17 mouse cellular contexts compared by ENCODE assay signal in the genomic region with DNA sequence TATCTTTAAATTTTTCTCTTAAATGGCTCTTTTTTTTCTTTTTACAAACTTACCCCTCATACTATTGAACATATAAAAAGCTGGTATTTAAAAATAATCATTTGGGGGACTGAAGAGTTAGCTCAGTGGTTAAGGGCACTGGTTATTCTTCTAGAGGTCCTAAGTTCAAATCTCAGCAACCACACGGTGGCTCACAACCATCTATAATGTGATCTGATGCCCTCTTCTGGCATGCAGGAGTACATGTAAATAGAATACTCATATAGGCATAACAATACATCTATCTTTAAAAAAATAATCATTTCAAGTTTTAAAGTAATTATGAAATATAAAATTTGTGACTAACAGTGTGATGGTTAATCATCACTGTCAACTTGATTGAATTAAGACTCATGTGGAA. TPM values are rescaled to one million over a fixed set of nuclear protein-coding genes. Genes with fewer than 3 reads are reported as not detected.
DNase-seq lines count a peak whose midpoint lies in the region; ATAC-seq and TF ChIP-seq lines count a peak whose summit lies in the region.
"Had no signal": no experiment of that assay in that cellular context is flagged by ENCODE, and none has a peak within 500 bp of the region (broad histone marks: within the 10 kb centered on the region; RNA-seq: fewer than 3 reads in every experiment).

No protein-coding gene starts in this region.

- no peaks in the 10 kb centered on the region for H3K4me1 ChIP-seq in CH12.LX (ENCODE audit: control insufficient read depth in 1 of 2, insufficient read depth in 2 of 2)

- dilution Hi-C loops in CH12.LX (cut with MboI; ENCODE audit: extremely low pct_ligation_motif_present, extremely low pct_unique_long_range_greater_than_20kb, low sequenced_read_pairs) = no loop called here

- H3K36me3 ChIP-seq in CH12.LX (replicated peaks in 1 of 2; ENCODE audit: control insufficient read depth in 1 of 2, insufficient read depth in 1 of 2, low read length in 1 of 2) = no peaks in the 10 kb centered on the region
- H3K36me3 ChIP-seq: G1E had no signal

- no peak for ATAC-seq in granulocyte monocyte progenitor cell, adult 5-6 weeks (replicated peaks; ENCODE audit: poor library complexity, severe bottlenecking)
- ATAC-seq: Patski had no signal

- H3K79me2 ChIP-seq in CH12.LX (replicated peaks; ENCODE audit: control insufficient read depth, extremely low read depth, insufficient read depth, poor library complexity, severe bottlenecking) = no peaks in the 10 kb centered on the region

- in situ Hi-C loops in CH12.LX (cut with MboI; ENCODE audit: low pct_ligation_motif_present, low pct_unique_long_range_greater_than_20kb, low sequenced_read_pairs) = no loop called here

- no peak overlapping the region for H3K4me2 ChIP-seq in CH12.LX (ENCODE audit: insufficient read depth, low read depth, poor library complexity, severe bottlenecking)

- TF ChIP-seq CTCF in CH12.LX (conservative IDR thresholded peaks at IDR 0.05 in 1 of 2, IDR thresholded peaks at IDR 0.05 in 1 of 2; ENCODE audit: low read depth in 2 of 2, low read length in 2 of 2) = peak in 1 of 2 experiments; percentile 61; a peak in 2 of 4 replicates

- H3K27me3 ChIP-seq in CH12.LX (replicated peaks) = peaks cover 2% of the 10 kb centered on the region
- H3K27me3 ChIP-seq: Patski had no signal

- H3K27ac ChIP-seq in CH12.LX (ENCODE audit: insufficient read depth, low read depth) = no peak overlapping the region

- H3K4me3 ChIP-seq in CH12.LX (replicated peaks in 1 of 3; ENCODE audit: low read depth in 2 of 3, low read length in 2 of 3, poor library complexity in 1 of 3) = no peak overlapping the region

- peak; percentile 24 for TF ChIP-seq RAD21 in CH12.LX (IDR thresholded peaks at IDR 0.05; ENCODE audit: low read depth, low read length)

- no peaks in the 10 kb centered on the region for H3K9me3 ChIP-seq in CH12.LX (replicated peaks; ENCODE audit: low read length)
- H3K9me3 ChIP-seq: G1E had no signal

- TF ChIP-seq POLR2A in CH12.LX (IDR thresholded peaks at IDR 0.05; ENCODE audit: low read depth, low read length) = no peak

- H3K9ac ChIP-seq in CH12.LX (ENCODE audit: insufficient read depth, low read depth) = no peak overlapping the region

- TF ChIP-seq EP300 in CH12.LX (IDR thresholded peaks at IDR 0.05; ENCODE audit: low read length) = no peak

- DNase-seq in heart, adult 11 months = peak; percentile 68
- no peak for DNase-seq in heart, adult 18-20 months
- DNase-seq in CH12.LX (ENCODE audit: extremely low read depth) = no peak
- DNase-seq: adrenal gland, adult 2 months; adrenal gland, adult 8-10 months; adrenal gland, postnatal 10 days; adrenal gland, postnatal 14 days; adrenal gland, postnatal 25 days; adrenal gland, postnatal 36 days; B cell, adult 2 months; cerebellum, adult 11 months; cerebellum, adult 11-12 months; cerebellum, adult 18-20 months; cerebellum, adult 2 months had no signal

TF ChIP-seq in CH12.LX, 34 proteins besides CTCF, POLR2A, EP300 and RAD21:
- TF ChIP-seq ZC3H11A (IDR thresholded peaks at IDR 0.05; ENCODE audit: low read depth, low read length) (no peak), SMC3 (IDR thresholded peaks at IDR 0.05; ENCODE audit: low read depth, low read length) (peak; percentile 46)

RNA-seq across cellular contexts. Expression of gene Tmtc4, which starts 32.5 kb away (rescaled TPM):
- total RNA-seq in heart, adult 18-20 months (2021) = 10 to 100 TPM; 10.2 TPM
- total RNA-seq in CH12.LX (2012; rRNA removed) (2.8 and 3.3 TPM in 2 replicates), CH12.LX (2014; rRNA removed) (2.7 and 3.0 TPM in 2 replicates)
- polyA plus RNA-seq in CH12.LX (2012; ENCODE audit: insufficient read length, low read depth) = 1.1 and 1.4 TPM in 2 replicates
- total RNA-seq in granulocyte monocyte progenitor cell, adult 5-6 weeks (2014; fragmentation: Nextera tagmentation) = 2.8 and 6.3 TPM in 2 replicates
- total RNA-seq in granulocyte monocyte progenitor cell, adult 5-6 weeks (2017) = 8.5 and 13.2 TPM in 2 replicates
